Mouse (Mus musculus) kidney, adult 2 months (tissue): ENCODE measurements around the gene Slc5a8.

Experiments
- CTCF ChIP-seq: fragments of 200-500 bp; conservative IDR thresholded peaks from 2 replicates; pipeline ENCODE4 v1.5.1; 2011; ENCODE audit warnings: low read depth, mild to moderate bottlenecking, control low read depth, low read length, moderate library complexity, mixed read lengths; ENCODE audit not compliant: insufficient read depth, insufficient read length
- POLR2A ChIP-seq: fragments of 200-500 bp; IDR thresholded peaks from one replicate; pipeline ENCODE4 v1.6.1; 2011; ENCODE audit warnings: low read depth, low read length, control low read depth

GRCm38 (mm10) chr10:88862293-88862692 is 23.5 kb upstream of the Slc5a8 start:
- TF ChIP-seq CTCF (no peak), POLR2A (no peak)
